In genomic region chr12:111152981-111153710, GRCm38 (mm10) we compare ENCODE assay signal across 21 mouse cellular contexts. TPM values are rescaled to one million over a fixed set of nuclear protein-coding genes. Genes with fewer than 3 reads are reported as not detected.
DNase-seq lines count a peak whose midpoint lies in the region; ATAC-seq lines count a peak whose summit lies in the region.
"Had no signal": no experiment of that assay in that cellular context is flagged by ENCODE, and none has a peak within 500 bp of the region (broad histone marks: within the 10 kb centered on the region; RNA-seq: fewer than 3 reads in every experiment).

No protein-coding gene starts in this region.

- no peak for DNase-seq in forebrain, embryonic 10.5 days (ENCODE audit: extremely low spot score, low spot score)
- DNase-seq in limb, embryonic 10.5 days (ENCODE audit: low spot score): no peak
- peak; percentile 52 for DNase-seq in cerebellum, adult 9-10 months
- DNase-seq in spleen, adult 18-20 months: no peak
- DNase-seq in thymus, postnatal 0 days (ENCODE audit: low spot score): no peak
- DNase-seq: adrenal gland, adult 8-10 months; kidney, adult 2 months; kidney, postnatal 25 days; lung, postnatal 4 days; thymus, adult 18-20 months had no signal

- no peak overlapping the region for H3K9ac ChIP-seq in forebrain, embryonic 12.5 days
- H3K9ac ChIP-seq in limb, embryonic 12.5 days (replicated peaks): no peak overlapping the region
- H3K9ac ChIP-seq: embryonic facial prominence, embryonic 12.5 days; limb, embryonic 15.5 days; midbrain, embryonic 15.5 days had no signal

- H3K27ac ChIP-seq in forebrain, embryonic 10.5 days: 0 out of 2 replicates have a peak overlapping the region, but pooled peaks have one; percentile 15
- no peak overlapping the region for H3K27ac ChIP-seq in forebrain, embryonic 12.5 days
- peak overlapping the region; percentile 45; the same call in 1 of the 2 replicates for H3K27ac ChIP-seq in limb, embryonic 12.5 days
- no peak overlapping the region for H3K27ac ChIP-seq in limb, embryonic 10.5 days
- H3K27ac ChIP-seq: embryonic facial prominence, embryonic 12.5 days; left cerebral cortex, adult 2 months; limb, embryonic 15.5 days; midbrain, embryonic 15.5 days had no signal

- no peak overlapping the region for H3K4me3 ChIP-seq in forebrain, embryonic 10.5 days
- no peak overlapping the region for H3K4me3 ChIP-seq in forebrain, embryonic 12.5 days (replicated peaks)
- H3K4me3 ChIP-seq in limb, embryonic 12.5 days (replicated peaks): no peak overlapping the region
- no peak overlapping the region for H3K4me3 ChIP-seq in limb, embryonic 10.5 days
- H3K4me3 ChIP-seq: embryonic facial prominence, embryonic 12.5 days; left cerebral cortex, adult 2 months; limb, embryonic 15.5 days; midbrain, embryonic 15.5 days had no signal

- no peaks in the 10 kb centered on the region for H3K36me3 ChIP-seq in forebrain, embryonic 10.5 days (replicated peaks)
- no peaks in the 10 kb centered on the region for H3K36me3 ChIP-seq in forebrain, embryonic 12.5 days (replicated peaks)
- no peaks in the 10 kb centered on the region for H3K36me3 ChIP-seq in limb, embryonic 12.5 days
- H3K36me3 ChIP-seq in limb, embryonic 10.5 days: no peaks in the 10 kb centered on the region
- H3K36me3 ChIP-seq: embryonic facial prominence, embryonic 12.5 days; limb, embryonic 15.5 days; midbrain, embryonic 15.5 days had no signal

- ATAC-seq in forebrain, embryonic 12.5 days (ENCODE audit: low FRiP score): no peak
- ATAC-seq in limb, embryonic 12.5 days (ENCODE audit: insufficient number of reproducible peaks, insufficient read depth, low FRiP score, low TSS enrichment, low read depth): no peak
- ATAC-seq in granulocyte monocyte progenitor cell, adult 5-6 weeks (replicated peaks; ENCODE audit: poor library complexity, severe bottlenecking): peak; percentile 62
- ATAC-seq: midbrain, embryonic 15.5 days had no signal

- no peak overlapping the region for H3K4me2 ChIP-seq in forebrain, embryonic 12.5 days
- H3K4me2 ChIP-seq in limb, embryonic 12.5 days: no peak overlapping the region
- H3K4me2 ChIP-seq: embryonic facial prominence, embryonic 12.5 days; limb, embryonic 15.5 days; midbrain, embryonic 15.5 days had no signal

- peaks cover 11% of the 10 kb centered on the region; the same call in 1 of the 2 replicates for H3K27me3 ChIP-seq in forebrain, embryonic 10.5 days (ENCODE audit: poor library complexity, severe bottlenecking)
- no peaks in the 10 kb centered on the region for H3K27me3 ChIP-seq in forebrain, embryonic 12.5 days
- H3K27me3 ChIP-seq in limb, embryonic 12.5 days: peaks cover 16% of the 10 kb centered on the region
- H3K27me3 ChIP-seq in limb, embryonic 10.5 days (ENCODE audit: low read depth, poor library complexity, severe bottlenecking): no peaks in the 10 kb centered on the region
- H3K27me3 ChIP-seq: embryonic facial prominence, embryonic 12.5 days; limb, embryonic 15.5 days; midbrain, embryonic 15.5 days had no signal

- 83% methylated on average over 7 of the region's 7 CpGs for WGBS in forebrain, embryonic 10.5 days
- 88% methylated on average over 7 of the region's 7 CpGs for WGBS in forebrain, embryonic 12.5 days
- WGBS in limb, embryonic 12.5 days: 72% methylated on average over 7 of the region's 7 CpGs
- WGBS in limb, embryonic 10.5 days: 85% methylated on average over 7 of the region's 7 CpGs

- 0 out of 2 replicates have a peak, but pooled peaks cover 4% of the 10 kb centered on the region for H3K4me1 ChIP-seq in forebrain, embryonic 10.5 days
- H3K4me1 ChIP-seq in forebrain, embryonic 12.5 days: no peaks in the 10 kb centered on the region
- H3K4me1 ChIP-seq in limb, embryonic 12.5 days (replicated peaks): peaks cover 24% of the 10 kb centered on the region
- peaks cover 11% of the 10 kb centered on the region; the same call in 1 of the 2 replicates for H3K4me1 ChIP-seq in limb, embryonic 10.5 days

- no peaks in the 10 kb centered on the region for H3K9me3 ChIP-seq in forebrain, embryonic 10.5 days
- H3K9me3 ChIP-seq in forebrain, embryonic 12.5 days: no peaks in the 10 kb centered on the region
- no peaks in the 10 kb centered on the region for H3K9me3 ChIP-seq in limb, embryonic 12.5 days
- no peaks in the 10 kb centered on the region for H3K9me3 ChIP-seq in limb, embryonic 10.5 days (replicated peaks)
- H3K9me3 ChIP-seq: limb, embryonic 15.5 days; midbrain, embryonic 15.5 days had no signal

RNA-seq across cellular contexts. Expression of gene Traf3, which starts 13.0 kb away (rescaled TPM):
- polyA plus RNA-seq in forebrain, embryonic 10.5 days (2016; fragmentation: Nextera tagmentation; extraction: Ambion mirVana): 13.1 and 16.9 TPM in 2 replicates
- polyA plus RNA-seq in forebrain, embryonic 12.5 days (2016; fragmentation: Nextera tagmentation; extraction: Ambion mirVana): 25.4 and 25.5 TPM in 2 replicates
- polyA plus RNA-seq in limb, embryonic 12.5 days (2016; fragmentation: Nextera tagmentation; extraction: Ambion mirVana): 13.8 and 14.1 TPM in 2 replicates
- polyA plus RNA-seq in limb, embryonic 10.5 days (2016; fragmentation: Nextera tagmentation; extraction: Ambion mirVana): 9.6 and 10.9 TPM in 2 replicates
- total RNA-seq in granulocyte monocyte progenitor cell, adult 5-6 weeks (2014; fragmentation: Nextera tagmentation): 15.0 and 16.2 TPM in 2 replicates
- total RNA-seq in granulocyte monocyte progenitor cell, adult 5-6 weeks (2017): 15.7 and 21.8 TPM in 2 replicates
- 11.7 and 13.1 TPM in 2 replicates for polyA plus RNA-seq in thymus, postnatal 0 days (2015; fragmentation: Nextera tagmentation; extraction: Ambion mirVana)

RNA-seq across cellular contexts. Expression of gene 4930595D18Rik, which starts 31.1 kb away (rescaled TPM):
- polyA plus RNA-seq in forebrain, embryonic 10.5 days (2016; fragmentation: Nextera tagmentation; extraction: Ambion mirVana): not detected in 2 replicates
- not detected in 2 replicates for polyA plus RNA-seq in forebrain, embryonic 12.5 days (2016; fragmentation: Nextera tagmentation; extraction: Ambion mirVana)
- not detected in 2 replicates for polyA plus RNA-seq in limb, embryonic 12.5 days (2016; fragmentation: Nextera tagmentation; extraction: Ambion mirVana)
- not detected in 2 replicates for polyA plus RNA-seq in limb, embryonic 10.5 days (2016; fragmentation: Nextera tagmentation; extraction: Ambion mirVana)
- total RNA-seq in granulocyte monocyte progenitor cell, adult 5-6 weeks (2014; fragmentation: Nextera tagmentation): not detected in 2 replicates
- total RNA-seq in granulocyte monocyte progenitor cell, adult 5-6 weeks (2017): not detected in 2 replicates
- 0.34 TPM in 1 of 2 replicates, not detected in the other for polyA plus RNA-seq in thymus, postnatal 0 days (2015; fragmentation: Nextera tagmentation; extraction: Ambion mirVana)
- total RNA-seq: adrenal gland, adult 8-10 months; left cerebral cortex, adult 2 months had no signal
- polyA plus RNA-seq: embryonic facial prominence, embryonic 12.5 days; heart, embryonic 14.5 days; kidney, adult 2 months; limb, embryonic 15.5 days; liver, embryonic 16.5 days; neural tube, embryonic 11.5 days; stomach, embryonic 14.5 days had no signal

Comparison
In these comparisons a context has a peak if more than half of its experiments do, and no peak if none do; other contexts are left out.
1. H3K27ac ChIP-seq: peak in forebrain, embryonic 10.5 days (single experiment) and limb, embryonic 12.5 days (single experiment); none in forebrain, embryonic 12.5 days (single experiment) and limb, embryonic 10.5 days (single experiment).